In the genomic region with DNA sequence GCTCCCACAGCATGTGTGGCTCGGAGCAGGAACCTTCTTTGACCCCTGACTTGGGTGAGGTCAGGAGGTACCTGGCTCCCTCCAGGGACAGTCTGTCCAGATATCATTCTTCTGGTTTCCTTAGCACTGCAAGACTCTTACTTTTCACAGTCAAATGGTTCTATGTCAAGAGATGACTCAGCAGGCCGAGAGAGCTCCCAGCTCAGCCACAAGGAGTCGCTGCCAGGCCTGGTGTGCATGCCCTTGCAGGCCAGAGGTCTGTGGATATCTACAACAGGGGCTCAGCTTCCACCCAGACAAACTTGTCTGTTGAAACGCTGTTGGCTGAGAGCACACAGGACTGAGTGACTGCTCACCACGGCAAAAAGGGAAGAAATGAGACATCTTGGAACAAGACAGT, we compare ENCODE assay signal across 9 mouse cellular contexts. TPM values are rescaled to one million over a fixed set of nuclear protein-coding genes. Genes with fewer than 3 reads are reported as not detected.
DNase-seq lines count a peak whose midpoint lies in the region; ATAC-seq and TF ChIP-seq lines count a peak whose summit lies in the region.
"Had no signal": no experiment of that assay in that cellular context is flagged by ENCODE, and none has a peak within 500 bp of the region (broad histone marks: within the 10 kb centered on the region; RNA-seq: fewer than 3 reads in every experiment).

No protein-coding gene starts in this region.

- no peak for ATAC-seq in liver, embryonic 12.5 days
- peak; percentile 75 for ATAC-seq in Patski
- no peak for ATAC-seq in forebrain, embryonic 12.5 days (ENCODE audit: low FRiP score)
- no peak for ATAC-seq in monocyte, adult 5-6 weeks (replicated peaks; ENCODE audit: insufficient number of reproducible peaks, low FRiP score, low TSS enrichment, poor library complexity, severe bottlenecking)

- WGBS in liver, embryonic 12.5 days (ENCODE audit: insufficient replicate concordance): 34% methylated on average over 5 of the region's 5 CpGs
- WGBS in liver, adult 2 months: 49% methylated on average over 5 of the region's 5 CpGs
- 58% methylated on average over 5 of the region's 5 CpGs for WGBS in forebrain, embryonic 12.5 days

- H3K79me2 ChIP-seq in liver, adult 2 months (ENCODE audit: control insufficient read depth, insufficient read depth, low read length): no peaks in the 10 kb centered on the region

- in situ Hi-C loops in Patski (cut with MboI; ENCODE audit: low pct_unique_long_range_greater_than_20kb): loop anchor here (5.0 kb wide), 1 partner anchor 35 kb away; no protein-coding TSS in a partner anchor

- H3K9me3 ChIP-seq in liver, embryonic 12.5 days (replicated peaks): no peaks in the 10 kb centered on the region
- H3K9me3 ChIP-seq in forebrain, embryonic 12.5 days: no peaks in the 10 kb centered on the region

- H3K27ac ChIP-seq in liver, embryonic 12.5 days: no peak overlapping the region
- H3K27ac ChIP-seq in liver, adult 2 months (replicated peaks; ENCODE audit: insufficient read depth, low read depth, low read length): no peak overlapping the region
- no peak overlapping the region for H3K27ac ChIP-seq in forebrain, embryonic 12.5 days

- H3K9ac ChIP-seq in liver, embryonic 12.5 days: no peak overlapping the region
- H3K9ac ChIP-seq in liver, adult 2 months (ENCODE audit: low read depth, low read length): no peak overlapping the region
- H3K9ac ChIP-seq in forebrain, embryonic 12.5 days: no peak overlapping the region

- DNase-seq in liver: peak; percentile 57
- no peak for DNase-seq in Patski (ENCODE audit: low read depth, low spot score)
- peak; percentile 57 for DNase-seq in embryo, embryonic 11 days
- DNase-seq in liver, adult 2 months (ENCODE audit: extremely low read depth, low read depth, low spot score): no peak
- peak; percentile 54 for DNase-seq in splenic B cell, adult 2 months (ENCODE audit: low read depth, low spot score)

- H3K4me1 ChIP-seq in liver, embryonic 12.5 days: peaks cover 15% of the 10 kb centered on the region; the same call in 1 of the 2 replicates
- H3K4me1 ChIP-seq in liver, adult 2 months (ENCODE audit: control insufficient read depth, insufficient read depth, low read length): peaks cover 3% of the 10 kb centered on the region; the same call in 1 of the 2 replicates
- H3K4me1 ChIP-seq in forebrain, embryonic 12.5 days: no peaks in the 10 kb centered on the region

- POLR2A ChIA-PET in Patski (lab: Charles Lee): no interaction called here

- no peak overlapping the region for H3K4me2 ChIP-seq in liver, embryonic 12.5 days
- no peak overlapping the region for H3K4me2 ChIP-seq in forebrain, embryonic 12.5 days

- no peak for TF ChIP-seq POLR2A in liver, adult 2 months (IDR thresholded peaks at IDR 0.05; ENCODE audit: extremely low read depth, insufficient read depth, low read length)

- CTCF ChIA-PET in Patski (lab: Charles Lee): interaction anchor here (0.8 to 4.9 kb wide), 13 partner anchors 9 to 85 kb away, joined by 3 to 25 read pairs (median 4); no protein-coding TSS in a partner anchor

- no peak for TF ChIP-seq CTCF in Patski (IDR thresholded peaks at IDR 0.05)
- TF ChIP-seq CTCF in liver, adult 2 months (IDR thresholded peaks at IDR 0.05; ENCODE audit: low read depth, low read length): peak; percentile 79

- no peak overlapping the region for H3K4me3 ChIP-seq in liver, embryonic 12.5 days
- no peak overlapping the region for H3K4me3 ChIP-seq in liver, adult 2 months (ENCODE audit: insufficient read depth, low read depth, low read length)
- no peak overlapping the region for H3K4me3 ChIP-seq in forebrain, embryonic 12.5 days (replicated peaks)

- H3K36me3 ChIP-seq in liver, embryonic 12.5 days: 0 out of 2 replicates have a peak, but pooled peaks cover 3% of the 10 kb centered on the region
- H3K36me3 ChIP-seq in liver, adult 2 months (ENCODE audit: control insufficient read depth, insufficient read depth, low read length): no peaks in the 10 kb centered on the region
- H3K36me3 ChIP-seq in splenic B cell, adult 2 months (ENCODE audit: control insufficient read depth, insufficient read depth, low read length, poor library complexity, severe bottlenecking): no peaks in the 10 kb centered on the region
- peaks cover 4% of the 10 kb centered on the region; the same call in 1 of the 2 replicates for H3K36me3 ChIP-seq in forebrain, embryonic 12.5 days (replicated peaks)

- H3K27me3 ChIP-seq in liver, embryonic 12.5 days (replicated peaks): peaks cover 4% of the 10 kb centered on the region; the same call in 1 of the 2 replicates
- no peaks in the 10 kb centered on the region for H3K27me3 ChIP-seq in Patski
- H3K27me3 ChIP-seq in liver, adult 2 months (ENCODE audit: control insufficient read depth, insufficient read depth, low read length): no peaks in the 10 kb centered on the region
- no peaks in the 10 kb centered on the region for H3K27me3 ChIP-seq in splenic B cell, adult 2 months (ENCODE audit: control insufficient read depth, insufficient read depth, low read length, poor library complexity, severe bottlenecking)
- H3K27me3 ChIP-seq in forebrain, embryonic 12.5 days: no peaks in the 10 kb centered on the region

RNA-seq across cellular contexts. Expression of a gene that starts 20.9 kb away (rescaled TPM):
- polyA plus RNA-seq in liver, embryonic 12.5 days (2016; fragmentation: Nextera tagmentation; extraction: Ambion mirVana): 3.8 and 4.4 TPM in 2 replicates
- polyA plus RNA-seq in Patski (2021): 5.4 TPM
- 1.1 and 1.2 TPM in 2 replicates for total RNA-seq in liver, adult 2 months (2014; rRNA removed)
- polyA plus RNA-seq in liver, adult 2 months (2012; rRNA removed): 5.7 and 7.5 TPM in 2 replicates
- polyA plus RNA-seq in forebrain, embryonic 12.5 days (2016; fragmentation: Nextera tagmentation; extraction: Ambion mirVana): 5.4 TPM in 2 replicates
- 3.4 to 17.2 TPM (median 3.9 TPM) in 3 replicates for total RNA-seq in monocyte, adult 5-6 weeks (2017)

RNA-seq across cellular contexts. Expression of a gene that starts 30.1 kb away (rescaled TPM):
- 384 and 391 TPM in 2 replicates for polyA plus RNA-seq in liver, embryonic 12.5 days (2016; fragmentation: Nextera tagmentation; extraction: Ambion mirVana)
- 485 TPM for polyA plus RNA-seq in Patski (2021)
- 257 and 318 TPM in 2 replicates for total RNA-seq in liver, adult 2 months (2014; rRNA removed)
- polyA plus RNA-seq in liver, adult 2 months (2012; rRNA removed): 26.0 and 37.2 TPM in 2 replicates
- polyA plus RNA-seq in forebrain, embryonic 12.5 days (2016; fragmentation: Nextera tagmentation; extraction: Ambion mirVana): 958 and 1,041 TPM in 2 replicates
- total RNA-seq in monocyte, adult 5-6 weeks (2017): 108 to 155 TPM (median 147 TPM) in 3 replicates

RNA-seq across cellular contexts. Expression of a gene that starts 48.1 kb away (rescaled TPM):
- not detected in 2 replicates for polyA plus RNA-seq in liver, embryonic 12.5 days (2016; fragmentation: Nextera tagmentation; extraction: Ambion mirVana)
- not detected for polyA plus RNA-seq in Patski (2021)
- 0.18 TPM in 1 of 2 replicates, not detected in the other for total RNA-seq in liver, adult 2 months (2014; rRNA removed)
- not detected in 2 replicates for polyA plus RNA-seq in liver, adult 2 months (2012; rRNA removed)
- not detected in 2 replicates for polyA plus RNA-seq in forebrain, embryonic 12.5 days (2016; fragmentation: Nextera tagmentation; extraction: Ambion mirVana)
- not detected in 3 replicates for total RNA-seq in monocyte, adult 5-6 weeks (2017)
- total RNA-seq: gastrocnemius, postnatal 4 days had no signal

Comparison
In these comparisons a context has a peak if more than half of its experiments do, and no peak if none do; other contexts are left out.
1. DNase-seq: peak in liver (single experiment), embryo, embryonic 11 days (single experiment) and splenic B cell, adult 2 months (single experiment); none in Patski (single experiment) and liver, adult 2 months (single experiment).
2. RNA of a gene that starts 30.1 kb away (polyA plus RNA-seq): 958 to 1,041 TPM in forebrain, embryonic 12.5 days, 485 TPM in Patski (single experiment) and 384 to 391 TPM in liver, embryonic 12.5 days; 26.0 to 37.2 TPM in liver, adult 2 months; every median in the first group is over 10 times any median in the second.